Mouse (Mus musculus): ENCODE measurements around the gene Trnt1. TPM values are rescaled to one million over a fixed set of nuclear protein-coding genes. Genes with fewer than 3 reads are reported as not detected.

Trnt1 gene
- polyA plus RNA-seq (2015; fragmentation: Nextera tagmentation; extraction: Ambion mirVana), result 49.2 and 58.8 TPM in 2 replicates

- WGBS (ENCODE audit: insufficient replicate concordance), result 5% methylated on average over 35 of the region's 35 CpGs
- ATAC-seq (ENCODE audit: low read depth) (peak; percentile 100), DNase-seq (peak; percentile 94)
- Histone ChIP-seq H3K27me3 (no peaks in the 10 kb centered on the region), H3K36me3 (peaks cover 25% of the 10 kb centered on the region), H3K4me2 (peak within 1 kb of the TSS; percentile 92), H3K27ac (peak within 1 kb of the TSS; percentile 78), H3K9me3 (replicated peaks) (no peaks in the 10 kb centered on the region), H3K9ac (peak within 1 kb of the TSS; percentile 82), H3K4me1 (replicated peaks) (peaks cover 12% of the 10 kb centered on the region), H3K4me3 (replicated peaks) (peak within 1 kb of the TSS; percentile 84)
Measured at GRCm38 (mm10) chr6:106768640-106769289, at the start of gene Trnt1. Gene Trnt1, plus strand, starts transcription at chr6:106769120.

- Histone ChIP-seq H3K9me3 (replicated peaks) (no peaks in the 10 kb centered on the region), H3K27ac (no peak overlapping the region), H3K4me2 (peak overlapping the region; percentile 19; the same call in 1 of the 2 replicates), H3K4me3 (replicated peaks) (0 out of 2 replicates have a peak overlapping the region, but pooled peaks have one; percentile 14), H3K27me3 (no peaks in the 10 kb centered on the region), H3K4me1 (replicated peaks) (no peaks in the 10 kb centered on the region), H3K9ac (no peak overlapping the region), H3K36me3 (no peaks in the 10 kb centered on the region)
- DNase-seq (no peak), ATAC-seq (ENCODE audit: low read depth) (no peak)
- WGBS (ENCODE audit: insufficient replicate concordance), result 40% methylated on average over 4 of the region's 4 CpGs
Measured at GRCm38 (mm10) chr6:106725642-106726041, 43.3 kb upstream of the Trnt1 start.

- no peaks in the 10 kb centered on the region for H3K4me1 ChIP-seq (replicated peaks)
- H3K4me3 ChIP-seq (replicated peaks), result no peak overlapping the region
- H3K9me3 ChIP-seq (replicated peaks), result no peaks in the 10 kb centered on the region
- ATAC-seq (ENCODE audit: low read depth) (no peak), DNase-seq (no peak)
- peak overlapping the region; percentile 19; the same call in 1 of the 2 replicates for H3K4me2 ChIP-seq
- WGBS (ENCODE audit: insufficient replicate concordance), result 22% methylated on average over 6 of the region's 6 CpGs
- H3K36me3 ChIP-seq, result no peaks in the 10 kb centered on the region
- H3K9ac ChIP-seq, result no peak overlapping the region
- no peaks in the 10 kb centered on the region for H3K27me3 ChIP-seq
- H3K27ac ChIP-seq, result no peak overlapping the region
Measured at GRCm38 (mm10) chr6:106726078-106726477, 42.8 kb upstream of the Trnt1 start.

- 4% methylated on average over 1 of the region's 1 CpGs for WGBS (ENCODE audit: insufficient replicate concordance)
- Histone ChIP-seq H3K4me1 (replicated peaks) (no peaks in the 10 kb centered on the region), H3K4me3 (replicated peaks) (no peak overlapping the region), H3K27me3 (no peaks in the 10 kb centered on the region), H3K36me3 (no peaks in the 10 kb centered on the region), H3K9ac (no peak overlapping the region), H3K9me3 (replicated peaks) (no peaks in the 10 kb centered on the region), H3K27ac (no peak overlapping the region), H3K4me2 (no peak overlapping the region)
- ATAC-seq (ENCODE audit: low read depth) (no peak), DNase-seq (no peak)
Measured at GRCm38 (mm10) chr6:106727703-106728102, 41.2 kb upstream of the Trnt1 start.

- H3K27ac ChIP-seq, result no peak overlapping the region
- no peak overlapping the region for H3K9ac ChIP-seq
- ATAC-seq (ENCODE audit: low read depth) (no peak), DNase-seq (no peak)
- H3K36me3 ChIP-seq, result no peaks in the 10 kb centered on the region
- no peak overlapping the region for H3K4me3 ChIP-seq (replicated peaks)
- H3K27me3 ChIP-seq, result no peaks in the 10 kb centered on the region
- no peaks in the 10 kb centered on the region for H3K9me3 ChIP-seq (replicated peaks)
- H3K4me2 ChIP-seq, result no peak overlapping the region
- H3K4me1 ChIP-seq (replicated peaks), result no peaks in the 10 kb centered on the region
- 60% methylated on average over 4 of the region's 4 CpGs for WGBS (ENCODE audit: insufficient replicate concordance)
Measured at GRCm38 (mm10) chr6:106729682-106730314, 39.1 kb upstream of the Trnt1 start.

GRCm38 (mm10) chr6:106732563-106732962, 36.4 kb upstream of the Trnt1 start:
- no peaks in the 10 kb centered on the region for H3K4me1 ChIP-seq (replicated peaks)
- H3K27ac ChIP-seq, result no peak overlapping the region
- WGBS (ENCODE audit: insufficient replicate concordance), result 32% methylated on average over 4 of the region's 4 CpGs
- H3K36me3 ChIP-seq, result no peaks in the 10 kb centered on the region
- no peaks in the 10 kb centered on the region for H3K27me3 ChIP-seq
- no peak overlapping the region for H3K4me3 ChIP-seq (replicated peaks)
- DNase-seq (no peak), ATAC-seq (ENCODE audit: low read depth) (no peak)
- H3K9me3 ChIP-seq (replicated peaks), result no peaks in the 10 kb centered on the region
- no peak overlapping the region for H3K9ac ChIP-seq
- H3K4me2 ChIP-seq, result no peak overlapping the region

GRCm38 (mm10) chr6:106738229-106738628, 30.7 kb upstream of the Trnt1 start:
- Histone ChIP-seq H3K36me3 (no peaks in the 10 kb centered on the region), H3K9ac (no peak overlapping the region)
- WGBS (ENCODE audit: insufficient replicate concordance), result 48% methylated on average over 3 of the region's 3 CpGs

GRCm38 (mm10) chr6:106740244-106740825, 28.6 kb upstream of the Trnt1 start:
- WGBS (ENCODE audit: insufficient replicate concordance), result 65% methylated on average over 1 of the region's 1 CpGs
- H3K27me3 ChIP-seq, result no peaks in the 10 kb centered on the region
- no peaks in the 10 kb centered on the region for H3K36me3 ChIP-seq
- no peak overlapping the region for H3K4me3 ChIP-seq (replicated peaks)
- ATAC-seq (ENCODE audit: low read depth) (no peak), DNase-seq (no peak)
- no peaks in the 10 kb centered on the region for H3K9me3 ChIP-seq (replicated peaks)
- H3K4me2 ChIP-seq, result no peak overlapping the region
- H3K4me1 ChIP-seq (replicated peaks), result no peaks in the 10 kb centered on the region
- no peak overlapping the region for H3K27ac ChIP-seq
- H3K9ac ChIP-seq, result no peak overlapping the region

More at GRCm38 (mm10) chr6:106738229-106738628, 30.7 kb upstream of the Trnt1 start:
- ATAC-seq (ENCODE audit: low read depth) (no peak), DNase-seq (no peak)
- no peak overlapping the region for H3K4me3 ChIP-seq (replicated peaks)
- no peaks in the 10 kb centered on the region for H3K27me3 ChIP-seq
- no peaks in the 10 kb centered on the region for H3K9me3 ChIP-seq (replicated peaks)
- no peak overlapping the region for H3K4me2 ChIP-seq
- no peaks in the 10 kb centered on the region for H3K4me1 ChIP-seq (replicated peaks)
- H3K27ac ChIP-seq, result no peak overlapping the region

- 58% methylated on average over 7 of the region's 7 CpGs for WGBS (ENCODE audit: insufficient replicate concordance)
- Histone ChIP-seq H3K4me3 (replicated peaks) (no peak overlapping the region), H3K9ac (no peak overlapping the region), H3K27me3 (no peaks in the 10 kb centered on the region), H3K36me3 (no peaks in the 10 kb centered on the region), H3K27ac (no peak overlapping the region), H3K4me2 (no peak overlapping the region), H3K9me3 (replicated peaks) (no peaks in the 10 kb centered on the region), H3K4me1 (replicated peaks) (no peaks in the 10 kb centered on the region)
- ATAC-seq (ENCODE audit: low read depth) (no peak), DNase-seq (no peak)
Measured at GRCm38 (mm10) chr6:106743556-106744233, 25.2 kb upstream of the Trnt1 start.

- 49% methylated on average over 7 of the region's 7 CpGs for WGBS (ENCODE audit: insufficient replicate concordance)
- H3K4me1 ChIP-seq (replicated peaks), result no peaks in the 10 kb centered on the region
- no peak overlapping the region for H3K4me2 ChIP-seq
- H3K36me3 ChIP-seq, result no peaks in the 10 kb centered on the region
- no peaks in the 10 kb centered on the region for H3K9me3 ChIP-seq (replicated peaks)
- DNase-seq, result no peak
- H3K4me3 ChIP-seq (replicated peaks), result no peak overlapping the region
- no peak overlapping the region for H3K9ac ChIP-seq
- no peaks in the 10 kb centered on the region for H3K27me3 ChIP-seq
- no peak overlapping the region for H3K27ac ChIP-seq
- no peak for ATAC-seq (ENCODE audit: low read depth)
Measured at GRCm38 (mm10) chr6:106745673-106746394, 23.1 kb upstream of the Trnt1 start.

GRCm38 (mm10) chr6:106747251-106747650, 21.7 kb upstream of the Trnt1 start:
- ATAC-seq (ENCODE audit: low read depth), result no peak
- 80% methylated on average over 5 of the region's 5 CpGs for WGBS (ENCODE audit: insufficient replicate concordance)
- Histone ChIP-seq H3K27me3 (no peaks in the 10 kb centered on the region), H3K9ac (no peak overlapping the region), H3K36me3 (no peaks in the 10 kb centered on the region), H3K4me1 (replicated peaks) (no peaks in the 10 kb centered on the region), H3K4me2 (no peak overlapping the region), H3K4me3 (replicated peaks) (no peak overlapping the region), H3K27ac (no peak overlapping the region), H3K9me3 (replicated peaks) (no peaks in the 10 kb centered on the region)
- no peak for DNase-seq
